Mouse (Mus musculus) ES-E14 (cell line): ENCODE measurements around the gene Anapc11. TPM values are rescaled to one million over a fixed set of nuclear protein-coding genes. Genes with fewer than 3 reads are reported as not detected.
A peak's percentile ranks its signal among the peaks of the same experiment; 100 is the strongest.

ENCODE experiments used
- DNase-seq: peaks from one replicate; pipeline ENCODE4 v3.0.0-alpha.2; 2013; ENCODE audit warnings: low read depth, low spot score
- H3K27ac ChIP-seq: 2 replicates; pipeline ENCODE4 v1.5.1; 2012; ENCODE audit warnings: low read depth, mild to moderate bottlenecking, low read length, moderate library complexity, mixed read lengths; ENCODE audit not compliant: poor library complexity, insufficient read depth, severe bottlenecking
- H3K36me3 ChIP-seq: 2 replicates; pipeline ENCODE4 v1.6.1; 2012; ENCODE audit warnings: mild to moderate bottlenecking, low read length, moderate library complexity, mixed read lengths; ENCODE audit not compliant: control insufficient read depth, poor library complexity, insufficient read depth, severe bottlenecking
- H3K4me1 ChIP-seq, 2 experiments: fragments of 150-350 bp in 1 of 2; sonication (generic) in 1 of 2; 2 replicates each; pipeline ENCODE4 v1.6.1; 2012; ENCODE audit warnings: low read length in 2 of 2, mild to moderate bottlenecking in 1 of 2, mixed read lengths in 1 of 2; ENCODE audit not compliant: control insufficient read depth in 2 of 2, insufficient read depth in 2 of 2, poor library complexity in 1 of 2
- H3K4me3 ChIP-seq, 2 experiments: fragments of 150-350 bp in 1 of 2; sonication (generic) in 1 of 2; 2 replicates each; pipeline ENCODE4 v1.5.1; 2012; ENCODE audit warnings: low read length in 2 of 2, low read depth in 1 of 2, mild to moderate bottlenecking in 1 of 2, mixed read lengths in 1 of 2; ENCODE audit not compliant: insufficient read depth in 1 of 2, poor library complexity in 1 of 2, severe bottlenecking in 1 of 2
- H3K9ac ChIP-seq: 2 replicates; pipeline ENCODE4 v1.6.1; 2012; ENCODE audit warnings: low read depth, mild to moderate bottlenecking, low read length, mixed read lengths; ENCODE audit not compliant: poor library complexity, insufficient read depth, severe bottlenecking
- H3K9me3 ChIP-seq: fragments of 150-350 bp; sonication (generic); 2 replicates; pipeline ENCODE4 v1.6.1; 2012; ENCODE audit warnings: low read depth, mild to moderate bottlenecking, low read length; ENCODE audit not compliant: control insufficient read depth, insufficient read depth
- CHD2 ChIP-seq: IDR thresholded peaks from 2 replicates; pipeline ENCODE4 v1.6.1; 2014; ENCODE audit warnings: mild to moderate bottlenecking, low read depth, low read length, inconsistent platforms
- HCFC1 ChIP-seq: IDR thresholded peaks from 2 replicates; pipeline ENCODE4 v1.6.1; 2012; ENCODE audit warnings: low read length, inconsistent platforms, borderline replicate concordance; ENCODE audit not compliant: insufficient read depth
- MAFK ChIP-seq: IDR thresholded peaks from 2 replicates; pipeline ENCODE4 v1.6.1; 2014; ENCODE audit warnings: mild to moderate bottlenecking, low read depth, low read length, inconsistent platforms; ENCODE audit not compliant: insufficient read depth
- ZC3H11A ChIP-seq: IDR thresholded peaks from 2 replicates; pipeline ENCODE4 v1.6.1; 2012; ENCODE audit warnings: low read depth, mild to moderate bottlenecking, inconsistent platforms, low read length, borderline replicate concordance
- ZNF384 ChIP-seq: IDR thresholded peaks from 2 replicates; pipeline ENCODE4 v1.6.1; 2012; ENCODE audit warnings: low read depth, low read length, inconsistent platforms
- in situ Hi-C, 2 experiments: fragments of 600-800 bp; cut with MboI; formaldehyde crosslinking; loops; one replicate each; pipeline ENCODE4 v1.15.1; 2025; ENCODE audit warnings: low sequenced_read_pairs in 2 of 2, inconsistent platforms in 1 of 2; ENCODE audit not compliant: unreplicated experiment in 2 of 2
- total RNA-seq: library from RNA; depleted of rRNA; stranded (reverse); fragments of 300-350 nt; gene quantifications from 2 replicates; pipeline ENCODE4 v1.2.3, GENCODE M21; 2012

Gene Anapc11
- total RNA-seq, 1 experiment: 98.4 TPM

DNA sequence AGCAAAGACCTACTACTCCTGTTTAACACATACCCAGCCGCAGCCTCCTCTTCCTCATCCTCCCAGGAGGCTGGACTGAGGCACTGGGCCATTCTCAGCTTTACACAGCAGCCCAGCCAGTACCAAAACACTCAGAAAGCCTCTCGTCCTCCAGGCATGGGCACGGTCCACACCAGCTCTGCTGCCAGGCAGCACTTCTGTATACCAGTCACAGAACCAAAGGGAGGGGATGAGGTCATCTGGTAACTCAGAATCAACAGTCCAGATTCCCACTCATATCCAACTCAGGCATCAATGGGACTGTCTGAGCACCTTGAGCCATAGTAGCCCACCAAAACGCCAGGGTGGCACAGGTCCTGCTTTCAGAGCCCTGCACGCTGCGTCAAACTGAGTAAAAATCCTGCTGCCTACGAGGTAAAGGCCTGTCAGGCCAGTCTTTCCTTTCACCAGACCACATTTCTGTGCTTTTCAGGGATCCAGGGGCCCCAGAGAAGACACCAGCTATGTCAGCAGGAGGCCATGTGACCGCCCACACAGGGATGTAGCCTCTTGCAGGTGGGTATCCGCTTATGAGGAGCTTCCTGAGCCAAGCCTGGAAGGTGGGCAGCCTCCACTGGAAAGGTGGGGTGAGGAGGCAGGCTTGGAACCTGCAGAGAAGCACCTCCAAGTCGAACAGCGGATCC lies 28.7 kb downstream of the Anapc11 start:
- H3K9me3 ChIP-seq: no peaks in the 10 kb centered on the region
- in situ Hi-C loops: no loop called here

DNA sequence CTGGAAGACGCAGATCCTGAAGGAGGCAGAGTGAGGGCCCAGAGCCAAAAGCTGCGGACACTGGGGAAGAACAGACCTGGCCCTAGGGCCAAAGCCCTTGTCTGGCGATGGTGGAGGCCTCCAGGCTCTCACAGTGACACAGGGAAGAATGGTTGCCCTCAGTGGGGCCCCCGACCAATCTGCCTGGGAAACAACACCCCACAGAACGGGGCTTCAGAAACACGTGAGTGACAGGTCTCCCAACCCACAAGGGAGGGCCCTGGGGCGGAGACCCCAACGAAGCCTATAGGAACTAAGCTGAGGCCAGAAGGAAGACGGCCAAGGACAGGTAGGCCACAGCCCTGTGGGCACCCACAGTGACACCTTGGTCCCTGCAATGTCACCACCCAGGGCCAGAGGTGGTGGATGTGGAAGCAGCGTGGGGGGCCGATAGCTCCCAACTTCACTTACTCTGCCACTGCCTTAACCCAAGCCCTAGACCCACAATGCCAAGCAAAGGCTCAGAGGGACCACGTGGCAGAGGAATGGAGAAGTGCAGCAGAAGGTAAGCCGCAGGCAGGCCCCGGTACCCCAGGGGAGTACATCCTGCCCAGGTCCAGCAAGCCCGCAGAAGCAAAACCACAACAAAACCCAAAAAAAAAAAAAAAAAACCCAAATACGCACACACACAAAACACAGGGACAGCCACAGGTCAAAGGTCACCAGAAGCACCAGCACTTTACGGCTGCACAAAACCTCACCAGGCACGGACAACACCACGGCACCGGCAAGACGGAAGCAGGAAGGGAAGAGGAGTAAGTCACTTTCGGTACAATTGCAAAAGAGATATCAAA lies 29.5 kb downstream of the Anapc11 start:
- no peak overlapping the region; the same call in 1 of the 2 replicates for H3K9ac ChIP-seq
- H3K36me3 ChIP-seq: peaks cover 23% of the 10 kb centered on the region
- no peaks in the 10 kb centered on the region for H3K9me3 ChIP-seq
- no peak for DNase-seq
- 0 out of 4 replicates have a peak overlapping the region, but pooled peaks of 1 of the 2 experiments have one; percentile 6 for H3K4me3 ChIP-seq
- peaks cover 2 to 33% of the 10 kb centered on the region in 2 experiments; a peak in 3 of 4 replicates for H3K4me1 ChIP-seq
- in situ Hi-C loops: no loop called here
- H3K27ac ChIP-seq: no peak overlapping the region
- TF ChIP-seq CHD2 (no peak), ZC3H11A (no peak), ZNF384 (no peak; the same call in 1 of the 2 replicates), HCFC1 (no peak), MAFK (no peak)

More for the DNA sequence above, 28.7 kb downstream of the Anapc11 start:
- DNase-seq: no peak
- peaks cover 2 to 31% of the 10 kb centered on the region in 2 experiments; a peak in 3 of 4 replicates for H3K4me1 ChIP-seq
- TF ChIP-seq MAFK (no peak), HCFC1 (no peak), ZNF384 (no peak), CHD2 (no peak), ZC3H11A (no peak)
- peaks cover 23% of the 10 kb centered on the region for H3K36me3 ChIP-seq
- H3K9ac ChIP-seq: no peak overlapping the region
- no peak overlapping the region for H3K27ac ChIP-seq
- no peak overlapping the region for H3K4me3 ChIP-seq

DNA sequence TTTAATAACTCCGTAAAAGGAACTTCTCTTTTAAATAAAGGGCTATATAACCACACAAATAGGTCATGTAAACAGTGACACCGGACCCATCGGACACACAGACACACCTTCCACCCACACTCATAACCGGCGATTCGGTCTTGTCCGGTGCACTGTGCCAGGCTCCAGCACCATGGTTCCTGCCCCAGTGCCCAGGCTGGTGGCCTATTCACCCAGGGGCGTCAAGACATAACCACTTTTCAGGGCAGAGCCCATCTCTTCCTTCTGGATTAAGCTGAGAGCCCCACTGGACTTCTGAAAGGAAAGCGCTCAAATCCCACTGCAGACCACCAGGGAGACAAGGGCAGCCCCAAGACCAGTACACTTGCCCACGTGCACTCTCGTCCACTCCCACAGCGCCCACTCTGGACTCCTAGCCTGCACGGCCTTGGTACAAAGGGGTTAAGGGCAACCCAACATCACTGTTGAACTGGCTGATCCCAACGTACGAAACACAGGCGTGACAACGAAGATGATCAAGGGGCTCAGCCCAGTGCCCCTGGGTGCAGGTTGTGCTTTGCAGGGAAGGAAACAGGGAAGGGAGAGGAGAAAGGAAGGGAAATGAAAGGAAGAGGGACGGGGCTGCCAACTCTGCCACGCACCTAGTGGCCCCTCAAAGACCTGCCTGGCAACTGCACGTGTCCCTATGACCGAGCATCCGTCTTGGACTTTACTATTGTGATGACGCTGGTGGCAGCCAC lies 30.6 kb downstream of the Anapc11 start:
- 0 out of 4 replicates have a peak overlapping the region, but pooled peaks of 1 of the 2 experiments have one; percentile 24 for H3K4me3 ChIP-seq
- H3K9ac ChIP-seq: peak overlapping the region; percentile 61; the same call in 1 of the 2 replicates
- no peak overlapping the region for H3K27ac ChIP-seq
- no peak for TF ChIP-seq ZNF384
- no peak for TF ChIP-seq MAFK
- no peak for TF ChIP-seq ZC3H11A
- no peak for TF ChIP-seq HCFC1
- TF ChIP-seq CHD2: no peak
- no peak for DNase-seq
- peaks cover 2 to 33% of the 10 kb centered on the region in 2 experiments; a peak in 3 of 4 replicates for H3K4me1 ChIP-seq
- H3K36me3 ChIP-seq: peaks cover 23% of the 10 kb centered on the region
- no peaks in the 10 kb centered on the region for H3K9me3 ChIP-seq
- in situ Hi-C loops: no loop called here

DNA sequence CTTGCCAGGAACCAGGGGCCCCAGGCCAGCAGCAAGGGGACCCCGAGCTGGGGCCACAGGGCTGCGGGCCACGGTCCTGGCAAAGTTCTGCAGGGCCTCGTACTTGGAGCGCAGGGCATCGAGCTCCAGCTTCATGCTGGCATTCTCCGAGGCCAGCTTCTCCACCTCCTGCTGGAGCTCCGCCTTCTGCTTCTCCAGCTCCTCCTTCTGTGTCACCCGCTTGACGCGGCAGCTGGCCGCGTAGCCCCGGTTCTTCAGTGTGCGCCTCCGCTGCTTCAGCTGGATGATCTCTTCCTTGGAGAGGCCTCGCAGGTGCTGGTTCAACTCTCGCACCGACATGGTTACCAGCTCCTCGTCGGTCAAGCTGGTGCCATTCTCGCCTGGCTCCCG lies 31.1 kb downstream of the Anapc11 start:
- H3K36me3 ChIP-seq: peaks cover 23% of the 10 kb centered on the region
- TF ChIP-seq HCFC1 (no peak), CHD2 (no peak), ZNF384 (no peak), MAFK (no peak), ZC3H11A (no peak)
- H3K4me3 ChIP-seq: peak overlapping the region; percentile 24 to 26; a peak in 3 of 4 replicates
- DNase-seq: no peak
- H3K27ac ChIP-seq: peak overlapping the region; percentile 56; the same call in 1 of the 2 replicates
- no peaks in the 10 kb centered on the region for H3K9me3 ChIP-seq
- peak overlapping the region; percentile 61 for H3K9ac ChIP-seq
- peaks cover 4 to 33% of the 10 kb centered on the region in 2 experiments for H3K4me1 ChIP-seq
- in situ Hi-C loops: no loop called here
